Comparison of ENCODE assay signal across 23 mouse cellular contexts in genomic region chr1:106513481-106513880, GRCm38 (mm10).
A peak's percentile ranks its signal among the peaks of the same experiment; 100 is the strongest.
DNase-seq lines count a peak whose midpoint lies in the region; ATAC-seq and TF ChIP-seq lines count a peak whose summit lies in the region.
"Had no signal": no experiment of that assay in that cellular context is flagged by ENCODE, and none has a peak within 500 bp of the region (broad histone marks: within the 10 kb centered on the region; RNA-seq: fewer than 3 reads in every experiment).

No protein-coding gene starts in this region.

- H3K9ac ChIP-seq in embryonic facial prominence, embryonic 14.5 days (ENCODE audit: low read depth, low read length) = no peak overlapping the region
- no peak overlapping the region for H3K9ac ChIP-seq in heart, postnatal 0 days (replicated peaks; ENCODE audit: low read depth, low read length)
- H3K9ac ChIP-seq in heart, embryonic 11.5 days (ENCODE audit: low read depth, low read length) = no peak overlapping the region
- H3K9ac ChIP-seq in lung, embryonic 14.5 days = no peak overlapping the region
- H3K9ac ChIP-seq: embryonic facial prominence, embryonic 15.5 days; heart, embryonic 13.5 days; hindbrain, embryonic 15.5 days had no signal

- no peak for TF ChIP-seq CTCF in heart, postnatal 0 days (IDR thresholded peaks at IDR 0.05; ENCODE audit: low read depth)
- no peak for TF ChIP-seq CTCF in lung, embryonic 14.5 days (IDR thresholded peaks at IDR 0.05; ENCODE audit: low read depth)

- no peaks in the 10 kb centered on the region for H3K4me1 ChIP-seq in embryonic facial prominence, embryonic 14.5 days (ENCODE audit: control insufficient read depth, insufficient read depth, low read length)
- H3K4me1 ChIP-seq in embryonic facial prominence, embryonic 10.5 days = no peaks in the 10 kb centered on the region
- peaks cover 21% of the 10 kb centered on the region; the same call in 1 of the 2 replicates for H3K4me1 ChIP-seq in heart, postnatal 0 days (ENCODE audit: control insufficient read depth, insufficient read depth)
- H3K4me1 ChIP-seq in heart, embryonic 11.5 days (ENCODE audit: control insufficient read depth, insufficient read depth, low read length) = no peaks in the 10 kb centered on the region
- H3K4me1 ChIP-seq in lung, embryonic 14.5 days (ENCODE audit: insufficient read depth) = peaks cover 3% of the 10 kb centered on the region
- H3K4me1 ChIP-seq: forebrain, embryonic 10.5 days; hindbrain, embryonic 15.5 days had no signal

- H3K36me3 ChIP-seq in embryonic facial prominence, embryonic 14.5 days (ENCODE audit: control insufficient read depth, insufficient read depth, low read length) = no peaks in the 10 kb centered on the region
- H3K36me3 ChIP-seq in embryonic facial prominence, embryonic 10.5 days (replicated peaks) = no peaks in the 10 kb centered on the region
- no peaks in the 10 kb centered on the region for H3K36me3 ChIP-seq in heart, postnatal 0 days (replicated peaks; ENCODE audit: control insufficient read depth, insufficient read depth, low read length)
- H3K36me3 ChIP-seq in heart, embryonic 11.5 days (ENCODE audit: control insufficient read depth, insufficient read depth, low read length) = no peaks in the 10 kb centered on the region
- no peaks in the 10 kb centered on the region for H3K36me3 ChIP-seq in lung, embryonic 14.5 days (ENCODE audit: insufficient read depth)
- H3K36me3 ChIP-seq: embryonic facial prominence, embryonic 15.5 days; forebrain, embryonic 10.5 days; heart, embryonic 13.5 days; hindbrain, embryonic 15.5 days had no signal

- H3K4me3 ChIP-seq in embryonic facial prominence, embryonic 14.5 days (ENCODE audit: low read depth, low read length) = no peak overlapping the region
- H3K4me3 ChIP-seq in embryonic facial prominence, embryonic 10.5 days = no peak overlapping the region
- H3K4me3 ChIP-seq in heart, postnatal 0 days (ENCODE audit: low read depth, low read length) = no peak overlapping the region
- no peak overlapping the region for H3K4me3 ChIP-seq in heart, embryonic 11.5 days (ENCODE audit: low read depth, low read length)
- H3K4me3 ChIP-seq in lung, embryonic 14.5 days (ENCODE audit: low read depth, low read length) = no peak overlapping the region
- H3K4me3 ChIP-seq: embryonic facial prominence, embryonic 15.5 days; erythroblast, embryonic 14.5 days; forebrain, embryonic 10.5 days; gastrocnemius, adult 2 months; heart, embryonic 13.5 days; hindbrain, embryonic 15.5 days had no signal

- 74% methylated on average over 4 of the region's 4 CpGs for WGBS in embryonic facial prominence, embryonic 14.5 days
- 76% methylated on average over 4 of the region's 4 CpGs for WGBS in embryonic facial prominence, embryonic 10.5 days
- 60% methylated on average over 4 of the region's 4 CpGs for WGBS in heart, postnatal 0 days
- 73% methylated on average over 4 of the region's 4 CpGs for WGBS in heart, embryonic 11.5 days (ENCODE audit: insufficient replicate concordance)
- WGBS in lung, embryonic 14.5 days = 53% methylated on average over 4 of the region's 4 CpGs

- no peak overlapping the region for H3K4me2 ChIP-seq in embryonic facial prominence, embryonic 14.5 days (ENCODE audit: low read depth, low read length)
- peak overlapping the region; percentile 9; the same call in 1 of the 2 replicates for H3K4me2 ChIP-seq in heart, postnatal 0 days (ENCODE audit: low read depth, low read length)
- no peak overlapping the region for H3K4me2 ChIP-seq in heart, embryonic 11.5 days
- H3K4me2 ChIP-seq in lung, embryonic 14.5 days = no peak overlapping the region
- H3K4me2 ChIP-seq: embryonic facial prominence, embryonic 15.5 days; heart, embryonic 13.5 days; hindbrain, embryonic 15.5 days had no signal

- H3K27me3 ChIP-seq in embryonic facial prominence, embryonic 14.5 days (replicated peaks; ENCODE audit: control insufficient read depth, insufficient read depth, low read length) = no peaks in the 10 kb centered on the region
- H3K27me3 ChIP-seq in embryonic facial prominence, embryonic 10.5 days (replicated peaks; ENCODE audit: low read depth, poor library complexity, severe bottlenecking) = no peaks in the 10 kb centered on the region
- no peaks in the 10 kb centered on the region for H3K27me3 ChIP-seq in heart, postnatal 0 days (ENCODE audit: control insufficient read depth, insufficient read depth, low read length)
- no peaks in the 10 kb centered on the region for H3K27me3 ChIP-seq in heart, embryonic 11.5 days (ENCODE audit: control insufficient read depth, insufficient read depth, low read length)
- no peaks in the 10 kb centered on the region for H3K27me3 ChIP-seq in lung, embryonic 14.5 days (ENCODE audit: insufficient read depth, low read length)
- H3K27me3 ChIP-seq: CH12.LX; embryonic facial prominence, embryonic 15.5 days; heart, embryonic 13.5 days; hindbrain, embryonic 15.5 days; Patski had no signal

- no peak for DNase-seq in embryonic facial prominence, embryonic 14.5 days (ENCODE audit: low spot score)
- no peak for DNase-seq in embryonic facial prominence, embryonic 10.5 days (ENCODE audit: low spot score)
- no peak for DNase-seq in heart, postnatal 0 days (ENCODE audit: low spot score)
- DNase-seq in lung, embryonic 14.5 days = no peak
- DNase-seq in lung, postnatal 10 days = no peak
- peak; percentile 21 for DNase-seq in 3T3-L1 (ENCODE audit: low read depth, low spot score)
- DNase-seq in cerebellum, postnatal 36 days = no peak
- DNase-seq: cerebellum, adult 11-12 months; cerebellum, adult 9-10 months; cerebellum, postnatal 25 days; gastrocnemius, adult 2 months; gastrocnemius, postnatal 25 days; heart, adult 18-20 months had no signal

- no peak overlapping the region for H3K27ac ChIP-seq in embryonic facial prominence, embryonic 14.5 days (replicated peaks; ENCODE audit: low read depth, low read length)
- H3K27ac ChIP-seq in embryonic facial prominence, embryonic 10.5 days (replicated peaks) = no peak overlapping the region
- H3K27ac ChIP-seq in heart, postnatal 0 days (ENCODE audit: low read depth) = peak overlapping the region; percentile 50; the same call in 1 of the 2 replicates
- H3K27ac ChIP-seq in heart, embryonic 11.5 days (ENCODE audit: low read depth, low read length) = no peak overlapping the region
- no peak overlapping the region for H3K27ac ChIP-seq in lung, embryonic 14.5 days (ENCODE audit: low read depth)
- H3K27ac ChIP-seq: embryonic facial prominence, embryonic 15.5 days; forebrain, embryonic 10.5 days; gastrocnemius, adult 2 months; heart, embryonic 13.5 days; hindbrain, embryonic 15.5 days had no signal

- peak; percentile 44; the same call in 1 of the 2 replicates for ATAC-seq in embryonic facial prominence, embryonic 14.5 days (ENCODE audit: low read depth)
- ATAC-seq in heart, postnatal 0 days (ENCODE audit: insufficient read depth, low read depth) = no peak
- no peak for ATAC-seq in heart, embryonic 11.5 days (replicated peaks; ENCODE audit: insufficient number of reproducible peaks, low FRiP score, low TSS enrichment)
- ATAC-seq in lung, embryonic 14.5 days (ENCODE audit: insufficient read depth) = 0 out of 2 replicates have a peak, but pooled peaks have one; percentile 7
- ATAC-seq: activated CD4-positive, CD25-positive, alpha-beta regulatory T cell, adult 4 months; forebrain, embryonic 14.5 days; Patski had no signal

- no peaks in the 10 kb centered on the region for H3K9me3 ChIP-seq in embryonic facial prominence, embryonic 14.5 days (ENCODE audit: control insufficient read depth, low read length)
- H3K9me3 ChIP-seq in embryonic facial prominence, embryonic 10.5 days = no peaks in the 10 kb centered on the region
- H3K9me3 ChIP-seq in heart, postnatal 0 days (replicated peaks; ENCODE audit: control insufficient read depth, low read length) = no peaks in the 10 kb centered on the region
- H3K9me3 ChIP-seq in heart, embryonic 11.5 days (replicated peaks; ENCODE audit: control insufficient read depth, low read length) = no peaks in the 10 kb centered on the region
- no peaks in the 10 kb centered on the region for H3K9me3 ChIP-seq in lung, embryonic 14.5 days (ENCODE audit: low read depth, low read length)
- H3K9me3 ChIP-seq: embryonic facial prominence, embryonic 15.5 days; forebrain, embryonic 10.5 days; heart, embryonic 13.5 days; hindbrain, embryonic 15.5 days had no signal

- TF ChIP-seq EP300 in heart, postnatal 0 days (IDR thresholded peaks at IDR 0.05; ENCODE audit: low read depth) = no peak

Comparison
In these comparisons a context has a peak if more than half of its experiments do, and no peak if none do; other contexts are left out.
1. ATAC-seq: peak in embryonic facial prominence, embryonic 14.5 days (single experiment) and lung, embryonic 14.5 days (single experiment); none in heart, postnatal 0 days (single experiment) and heart, embryonic 11.5 days (single experiment).